Mouse (Mus musculus) hindbrain, embryonic 13.5 days (tissue): ENCODE results near the gene Tgm2. TPM values are rescaled to one million over a fixed set of nuclear protein-coding genes. Genes with fewer than 3 reads are reported as not detected.
A peak's percentile ranks its signal among the peaks of the same experiment; 100 is the strongest.

ENCODE experiments used
- ATAC-seq: fragments of 200-750 bp; cut with Nextera tagmentation; 2 replicates; pipeline ENCODE4 v1.8.0; 2017; ENCODE audit warnings: moderate TSS enrichment; ENCODE audit not compliant: low FRiP score
- H3K27ac ChIP-seq: fragments of 300-500 bp; sonication (generic); 2 replicates; pipeline ENCODE4 v1.5.1; 2015; ENCODE audit warnings: inconsistent platforms, mild to moderate bottlenecking, moderate library complexity
- H3K27me3 ChIP-seq: fragments of 300-500 bp; sonication (generic); 2 replicates; pipeline ENCODE4 v1.6.1; 2015; ENCODE audit warnings: mild to moderate bottlenecking, inconsistent platforms
- H3K36me3 ChIP-seq: fragments of 300-500 bp; sonication (generic); 2 replicates; pipeline ENCODE4 v1.6.1; 2015; ENCODE audit warnings: mild to moderate bottlenecking, inconsistent platforms
- H3K4me1 ChIP-seq: fragments of 300-500 bp; sonication (generic); replicated peaks from 2 replicates; pipeline ENCODE4 v1.6.1; 2015; ENCODE audit warnings: inconsistent platforms
- H3K4me2 ChIP-seq: fragments of 300-500 bp; sonication (generic); 2 replicates; pipeline ENCODE4 v1.6.1; 2015; ENCODE audit warnings: inconsistent platforms, mild to moderate bottlenecking, moderate library complexity
- H3K4me3 ChIP-seq: fragments of 300-500 bp; sonication (generic); 2 replicates; pipeline ENCODE4 v1.5.1; 2015; ENCODE audit warnings: mild to moderate bottlenecking, inconsistent platforms
- H3K9ac ChIP-seq: fragments of 300-500 bp; sonication (generic); 2 replicates; pipeline ENCODE4 v1.6.1; 2015; ENCODE audit warnings: mild to moderate bottlenecking, inconsistent platforms
- H3K9me3 ChIP-seq: fragments of 300-500 bp; sonication (generic); 2 replicates; pipeline ENCODE4 v1.6.1; 2016; ENCODE audit warnings: inconsistent platforms
- WGBS: fragments of 180-500 bp; shearing (Covaris S2); methylation state at CpG from one replicate; pipeline ENCODE4 v1.1.7; 2015; 5-methylcytosine and 5-hydroxymethylcytosine counted together
- polyA plus RNA-seq: library from polyadenylated mRNA; unstranded; fragments of >200 nt; fragmentation: Nextera tagmentation; extraction: Ambion mirVana; gene quantifications from 2 replicates; pipeline ENCODE4 v1.2.1, GENCODE M21; 2015

Tgm2 gene
- 10.1 TPM in 2 replicates for polyA plus RNA-seq

- peak within 1 kb of the TSS; percentile 63; the same call in 1 of the 2 replicates for H3K9ac ChIP-seq
- peak within 1 kb of the TSS; percentile 29 for H3K4me3 ChIP-seq
- no peaks in the 10 kb centered on the region for H3K36me3 ChIP-seq
- peak within 1 kb of the TSS; percentile 56 for H3K4me2 ChIP-seq
- 2% methylated on average over 33 of the region's 33 CpGs for WGBS
- no peak within 1 kb of the TSS for H3K27ac ChIP-seq
- ATAC-seq, result no peak
- peaks cover 26% of the 10 kb centered on the region for H3K27me3 ChIP-seq
- peaks cover 17% of the 10 kb centered on the region for H3K4me1 ChIP-seq
- no peaks in the 10 kb centered on the region for H3K9me3 ChIP-seq
Measured at GRCm38 (mm10) chr2:158146223-158146622, at the start of gene Tgm2. TSS of gene Tgm2 (minus strand) at chr2:158146436.

GRCm38 (mm10) chr2:158194945-158195640 is 48.9 kb upstream of the Tgm2 start:
- Histone ChIP-seq H3K9ac (no peak overlapping the region), H3K9me3 (no peaks in the 10 kb centered on the region), H3K27ac (peak overlapping the region; percentile 82), H3K4me1 (peaks cover 32% of the 10 kb centered on the region), H3K4me3 (no peak overlapping the region), H3K27me3 (no peaks in the 10 kb centered on the region), H3K36me3 (no peaks in the 10 kb centered on the region), H3K4me2 (no peak overlapping the region)
- WGBS, result 21% methylated on average over 10 of the region's 10 CpGs
- 0 out of 2 replicates have a peak, but pooled peaks have one; percentile 19 for ATAC-seq

DNA sequence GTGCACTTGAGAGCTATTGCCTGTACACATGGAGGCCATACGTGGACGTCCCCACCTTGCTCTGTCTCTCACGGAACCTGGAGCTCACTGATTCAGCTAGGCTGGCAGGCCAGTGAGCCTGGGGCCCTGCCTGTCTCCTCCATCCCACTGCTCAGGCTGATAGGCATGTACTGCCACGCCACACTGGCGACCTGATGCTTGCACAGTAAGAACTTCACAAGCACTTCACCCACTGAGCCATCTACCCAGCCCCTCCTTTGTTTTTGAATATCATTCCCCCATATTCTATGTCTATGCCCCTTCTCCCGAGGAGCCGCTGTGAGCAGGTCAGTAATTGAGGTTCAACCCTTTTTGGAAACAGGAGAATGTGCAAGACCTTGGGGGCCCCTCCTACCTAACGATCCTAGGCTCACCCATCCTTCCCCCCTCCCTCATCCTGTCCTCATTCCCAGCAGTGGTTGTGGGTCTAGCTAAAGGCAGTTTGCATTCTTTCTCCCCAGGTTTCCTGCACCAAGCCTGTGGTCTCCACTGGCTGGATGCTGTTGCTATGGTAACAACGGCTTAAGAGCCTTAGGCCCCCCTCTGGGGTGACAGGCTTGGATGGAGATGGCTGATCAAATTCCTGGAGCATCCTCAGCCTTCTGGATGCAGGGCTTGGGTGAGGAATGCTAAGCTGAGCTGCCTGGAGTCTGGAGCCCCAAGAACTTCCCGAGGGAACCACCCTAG is 47.5 kb upstream of the Tgm2 start:
- H3K36me3 ChIP-seq, result no peaks in the 10 kb centered on the region
- ATAC-seq, result peak; percentile 46
- no peak overlapping the region for H3K4me3 ChIP-seq
- H3K9me3 ChIP-seq, result no peaks in the 10 kb centered on the region
- H3K27me3 ChIP-seq, result no peaks in the 10 kb centered on the region
- 24% methylated on average over 10 of the region's 10 CpGs for WGBS
- peaks cover 41% of the 10 kb centered on the region for H3K4me1 ChIP-seq
- peak overlapping the region; percentile 82 for H3K27ac ChIP-seq
- H3K4me2 ChIP-seq, result no peak overlapping the region
- H3K9ac ChIP-seq, result peak overlapping the region; percentile 31; the same call in 1 of the 2 replicates

- no peaks in the 10 kb centered on the region for H3K36me3 ChIP-seq
- H3K4me2 ChIP-seq, result no peak overlapping the region
- no peak overlapping the region for H3K4me3 ChIP-seq
- H3K9me3 ChIP-seq, result no peaks in the 10 kb centered on the region
- H3K9ac ChIP-seq, result no peak overlapping the region
- H3K4me1 ChIP-seq, result peaks cover 50% of the 10 kb centered on the region
- ATAC-seq, result no peak
- 66% methylated on average over 7 of the region's 7 CpGs for WGBS
- H3K27me3 ChIP-seq, result no peaks in the 10 kb centered on the region
- H3K27ac ChIP-seq, result no peak overlapping the region
Measured at GRCm38 (mm10) chr2:158191098-158191497, 44.9 kb upstream of the Tgm2 start.

GRCm38 (mm10) chr2:158189451-158189850 is 43.2 kb upstream of the Tgm2 start:
- peaks cover 42% of the 10 kb centered on the region for H3K4me1 ChIP-seq
- no peaks in the 10 kb centered on the region for H3K27me3 ChIP-seq
- no peak overlapping the region for H3K9ac ChIP-seq
- no peaks in the 10 kb centered on the region for H3K36me3 ChIP-seq
- WGBS, result 78% methylated on average over 11 of the region's 11 CpGs
- H3K9me3 ChIP-seq, result no peaks in the 10 kb centered on the region
- no peak overlapping the region for H3K27ac ChIP-seq
- no peak overlapping the region for H3K4me2 ChIP-seq
- ATAC-seq, result no peak
- no peak overlapping the region for H3K4me3 ChIP-seq

DNA sequence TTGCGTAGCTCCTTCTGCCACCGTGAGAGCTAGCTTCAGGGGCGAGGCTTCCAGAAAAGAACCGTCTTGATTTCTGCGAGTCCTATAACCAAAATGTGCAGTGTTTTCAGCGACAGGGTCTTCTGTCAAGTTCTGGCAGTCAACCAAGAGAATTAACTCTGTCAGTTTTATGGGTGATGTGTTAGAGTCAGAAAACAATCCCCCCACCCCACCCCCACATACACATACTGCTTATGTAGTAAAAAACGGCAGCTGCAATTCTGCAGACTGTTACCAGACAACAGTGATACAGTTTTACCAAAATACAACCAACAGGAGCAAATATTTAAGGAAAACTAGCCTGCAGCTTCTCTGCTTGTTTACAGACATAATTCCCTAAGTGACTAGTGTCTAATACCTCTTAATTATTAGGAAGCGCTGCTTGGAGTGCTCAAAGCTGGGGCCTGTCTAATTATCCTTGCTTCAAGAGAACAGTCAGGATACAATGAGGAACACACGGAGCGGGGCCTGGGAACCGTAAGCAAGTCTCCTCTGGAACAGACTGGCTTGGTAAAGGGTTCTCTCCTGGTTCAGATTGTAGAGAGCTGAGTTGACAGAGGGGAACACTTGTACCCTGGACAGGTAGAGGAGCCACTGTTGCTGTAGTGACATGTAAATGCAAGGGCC is 40.1 kb upstream of the Tgm2 start:
- ATAC-seq, result no peak
- H3K4me3 ChIP-seq, result no peak overlapping the region
- 69% methylated on average over 11 of the region's 11 CpGs for WGBS
- H3K4me1 ChIP-seq, result peaks cover 46% of the 10 kb centered on the region
- no peaks in the 10 kb centered on the region for H3K36me3 ChIP-seq
- no peaks in the 10 kb centered on the region for H3K27me3 ChIP-seq
- H3K9me3 ChIP-seq, result no peaks in the 10 kb centered on the region
- H3K27ac ChIP-seq, result peak overlapping the region; percentile 58
- no peak overlapping the region for H3K9ac ChIP-seq
- H3K4me2 ChIP-seq, result no peak overlapping the region

DNA sequence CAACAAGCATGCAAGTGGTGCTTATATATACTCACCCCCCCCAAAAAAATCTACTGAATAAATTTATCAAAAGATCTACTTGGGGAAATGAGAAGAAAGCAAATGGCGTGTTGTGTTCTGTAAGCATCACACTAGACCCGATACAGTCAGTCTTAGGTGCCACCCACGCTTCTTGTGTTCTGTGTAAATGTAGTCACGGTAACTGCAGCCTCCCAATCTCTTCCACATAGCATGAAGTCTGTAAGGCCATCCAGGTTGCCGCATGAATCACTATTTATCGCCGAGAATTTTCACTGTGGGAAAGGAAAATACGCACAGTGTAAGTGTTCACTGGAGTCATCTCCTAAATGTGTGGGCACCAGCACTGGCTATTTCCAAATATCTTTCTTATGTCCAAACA is 37.0 kb upstream of the Tgm2 start:
- H3K4me2 ChIP-seq, result no peak overlapping the region
- H3K27ac ChIP-seq, result peak overlapping the region; percentile 26; the same call in 1 of the 2 replicates
- no peaks in the 10 kb centered on the region for H3K9me3 ChIP-seq
- H3K4me3 ChIP-seq, result no peak overlapping the region
- ATAC-seq, result no peak
- H3K9ac ChIP-seq, result no peak overlapping the region
- 89% methylated on average over 8 of the region's 8 CpGs for WGBS
- H3K36me3 ChIP-seq, result no peaks in the 10 kb centered on the region
- H3K4me1 ChIP-seq, result peaks cover 53% of the 10 kb centered on the region
- H3K27me3 ChIP-seq, result no peaks in the 10 kb centered on the region

GRCm38 (mm10) chr2:158181932-158182331 is 35.7 kb upstream of the Tgm2 start:
- Histone ChIP-seq H3K4me1 (peaks cover 67% of the 10 kb centered on the region), H3K36me3 (no peaks in the 10 kb centered on the region), H3K27me3 (no peaks in the 10 kb centered on the region), H3K4me3 (no peak overlapping the region), H3K9me3 (no peaks in the 10 kb centered on the region), H3K4me2 (0 out of 2 replicates have a peak overlapping the region, but pooled peaks have one; percentile 15), H3K27ac (peak overlapping the region; percentile 93), H3K9ac (no peak overlapping the region; the same call in 1 of the 2 replicates)
- 28% methylated on average over 6 of the region's 6 CpGs for WGBS
- ATAC-seq, result peak; percentile 71

DNA sequence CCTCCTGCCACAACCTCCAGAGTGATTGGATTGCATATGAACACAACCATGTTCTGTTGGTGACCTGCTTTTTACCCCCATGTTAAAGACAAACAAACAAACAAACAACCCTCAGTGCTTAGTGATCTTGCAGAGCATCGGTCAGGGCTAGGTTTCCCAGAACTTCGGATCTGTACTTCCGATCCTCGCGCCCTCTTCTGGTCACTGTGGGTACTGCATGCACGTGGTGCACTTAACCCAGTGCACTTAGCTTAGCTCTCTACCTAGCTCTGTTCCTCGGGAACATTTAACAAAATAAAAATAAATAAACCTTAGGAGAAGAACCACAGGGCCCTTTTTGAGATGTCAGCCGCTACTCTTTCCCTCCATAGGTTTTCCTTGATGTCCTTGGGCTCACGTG is 34.6 kb upstream of the Tgm2 start:
- peak overlapping the region; percentile 93 for H3K27ac ChIP-seq
- no peak overlapping the region for H3K4me3 ChIP-seq
- H3K9me3 ChIP-seq, result no peaks in the 10 kb centered on the region
- peaks cover 61% of the 10 kb centered on the region for H3K4me1 ChIP-seq
- WGBS, result 43% methylated on average over 9 of the region's 9 CpGs
- no peak overlapping the region for H3K9ac ChIP-seq
- ATAC-seq, result no peak
- H3K27me3 ChIP-seq, result no peaks in the 10 kb centered on the region
- H3K36me3 ChIP-seq, result no peaks in the 10 kb centered on the region
- H3K4me2 ChIP-seq, result no peak overlapping the region

GRCm38 (mm10) chr2:158179370-158180111 is 33.3 kb upstream of the Tgm2 start:
- H3K9ac ChIP-seq, result peak overlapping the region; percentile 24; the same call in 1 of the 2 replicates
- WGBS, result 13% methylated on average over 18 of the region's 18 CpGs
- no peaks in the 10 kb centered on the region for H3K9me3 ChIP-seq
- peak overlapping the region; percentile 93 for H3K27ac ChIP-seq
- no peak for ATAC-seq
- H3K4me2 ChIP-seq, result peak overlapping the region; percentile 46
- H3K4me3 ChIP-seq, result peak overlapping the region; percentile 13; the same call in 1 of the 2 replicates
- peaks cover 61% of the 10 kb centered on the region for H3K4me1 ChIP-seq
- no peaks in the 10 kb centered on the region for H3K36me3 ChIP-seq
- 0 out of 2 replicates have a peak, but pooled peaks cover 3% of the 10 kb centered on the region for H3K27me3 ChIP-seq

DNA sequence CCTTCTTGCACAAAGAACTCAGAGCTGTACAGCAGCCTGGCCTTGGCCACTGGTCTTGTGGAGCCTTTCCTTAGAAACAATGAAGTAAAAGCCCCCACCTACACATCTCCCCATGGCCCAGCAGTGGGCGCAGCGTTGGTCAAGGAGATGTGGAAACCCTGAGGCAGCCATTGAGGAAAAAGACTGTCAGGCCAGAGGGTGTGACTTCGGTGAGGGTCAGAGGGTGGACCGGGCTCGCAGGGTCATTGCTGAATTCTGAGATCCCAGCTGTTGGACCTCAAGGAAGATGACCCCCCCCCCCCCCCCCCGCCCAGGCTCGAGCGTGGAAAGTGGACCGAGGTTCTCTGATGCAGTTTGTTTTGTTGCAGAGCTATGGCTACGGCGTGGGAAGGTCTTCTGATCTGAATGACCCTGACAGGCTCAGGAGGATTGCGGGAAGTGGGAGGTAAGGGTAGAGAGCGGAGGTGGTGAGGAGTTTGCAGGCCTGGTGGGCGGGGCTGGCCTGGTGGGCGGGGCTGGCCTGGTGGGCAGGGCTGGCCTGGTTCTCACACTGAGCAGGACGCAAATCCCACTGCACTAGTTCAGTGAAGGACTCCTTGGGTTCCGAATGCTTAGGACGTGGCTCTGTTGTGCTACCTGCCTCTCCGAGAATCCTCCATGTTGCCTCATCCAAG is 32.6 kb upstream of the Tgm2 start:
- Histone ChIP-seq H3K4me2 (peak overlapping the region; percentile 46), H3K4me3 (peak overlapping the region; percentile 13; the same call in 1 of the 2 replicates), H3K27me3 (0 out of 2 replicates have a peak, but pooled peaks cover 3% of the 10 kb centered on the region), H3K4me1 (peaks cover 61% of the 10 kb centered on the region), H3K27ac (peak overlapping the region; percentile 93), H3K9ac (peak overlapping the region; percentile 24; the same call in 1 of the 2 replicates), H3K36me3 (no peaks in the 10 kb centered on the region), H3K9me3 (no peaks in the 10 kb centered on the region)
- 8% methylated on average over 19 of the region's 19 CpGs for WGBS
- ATAC-seq, result peak; percentile 40
